Mouse (Mus musculus): ENCODE measurements around the gene Eef1e1. TPM values are rescaled to one million over a fixed set of nuclear protein-coding genes. Genes with fewer than 3 reads are reported as not detected.

Eef1e1 gene
- polyA plus RNA-seq, 1 experiment: 6.1 TPM

GRCm38 (mm10) chr13:38613583-38613982, 45.3 kb downstream of the Eef1e1 start:
- H3K4me1 ChIP-seq (ENCODE audit: control insufficient read depth, insufficient read depth, insufficient read length): no peaks in the 10 kb centered on the region
- H3K36me3 ChIP-seq (ENCODE audit: control insufficient read depth, insufficient read depth, low read length): no peaks in the 10 kb centered on the region; the same call in 1 of the 2 replicates
- no peak overlapping the region for H3K4me3 ChIP-seq (ENCODE audit: extremely low read depth, insufficient read depth, insufficient read length)
- no peak overlapping the region for H3K27ac ChIP-seq (ENCODE audit: insufficient read depth, low read length)
- WGBS: 70% methylated on average over 8 of the region's 8 CpGs
- TF ChIP-seq POLR2A (IDR thresholded peaks at IDR 0.05; ENCODE audit: low read depth, low read length) (no peak), CTCF (IDR thresholded peaks at IDR 0.05; ENCODE audit: extremely low read depth, insufficient read depth, insufficient read length, insufficient replicate concordance) (no peak)
- DNase-seq (ENCODE audit: low read depth in 1 of 2, low spot score in 2 of 2): no peak
- H3K27me3 ChIP-seq (ENCODE audit: control insufficient read depth, insufficient read depth, low read length): no peaks in the 10 kb centered on the region

DNA sequence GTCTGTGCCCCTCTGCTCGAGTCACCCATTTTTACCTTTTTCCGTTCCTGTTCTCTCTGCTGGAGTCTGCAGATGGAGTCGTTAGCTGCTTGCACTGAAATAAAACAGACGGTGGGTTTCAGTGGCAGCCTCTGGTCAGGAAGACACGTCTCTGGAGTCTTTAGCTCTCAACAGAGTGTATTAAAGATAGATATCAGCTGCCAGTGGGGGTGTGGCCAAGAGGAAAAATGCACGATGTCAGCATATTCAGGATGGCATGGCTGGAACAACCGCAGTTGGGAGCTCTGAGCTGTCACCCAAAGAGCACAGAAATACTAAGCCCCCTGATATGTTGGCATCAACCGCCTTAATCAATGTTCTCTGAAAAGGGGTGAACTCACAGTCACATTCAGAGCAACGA, 46.2 kb downstream of the Eef1e1 start:
- no peak overlapping the region for H3K27ac ChIP-seq (ENCODE audit: insufficient read depth, low read length)
- TF ChIP-seq POLR2A (IDR thresholded peaks at IDR 0.05; ENCODE audit: low read depth, low read length): no peak
- no peak for TF ChIP-seq CTCF (IDR thresholded peaks at IDR 0.05; ENCODE audit: extremely low read depth, insufficient read depth, insufficient read length, insufficient replicate concordance)
- no peaks in the 10 kb centered on the region for H3K4me1 ChIP-seq (ENCODE audit: control insufficient read depth, insufficient read depth, insufficient read length)
- 96% methylated on average over 9 of the region's 9 CpGs for WGBS
- no peaks in the 10 kb centered on the region; the same call in 1 of the 2 replicates for H3K36me3 ChIP-seq (ENCODE audit: control insufficient read depth, insufficient read depth, low read length)
- no peaks in the 10 kb centered on the region for H3K27me3 ChIP-seq (ENCODE audit: control insufficient read depth, insufficient read depth, low read length)
- DNase-seq (ENCODE audit: low read depth in 1 of 2, low spot score in 2 of 2): no peak
- no peak overlapping the region for H3K4me3 ChIP-seq (ENCODE audit: extremely low read depth, insufficient read depth, insufficient read length)

- Histone ChIP-seq H3K4me1 (ENCODE audit: control insufficient read depth, insufficient read depth, insufficient read length) (no peaks in the 10 kb centered on the region), H3K27ac (ENCODE audit: insufficient read depth, low read length) (no peak overlapping the region), H3K36me3 (ENCODE audit: control insufficient read depth, insufficient read depth, low read length) (no peaks in the 10 kb centered on the region; the same call in 1 of the 2 replicates), H3K4me3 (ENCODE audit: extremely low read depth, insufficient read depth, insufficient read length) (no peak overlapping the region), H3K27me3 (ENCODE audit: control insufficient read depth, insufficient read depth, low read length) (no peaks in the 10 kb centered on the region)
- 95% methylated on average over 4 of the region's 4 CpGs for WGBS
- DNase-seq (ENCODE audit: low read depth in 1 of 2, low spot score in 2 of 2): no peak
- no peak for TF ChIP-seq POLR2A (IDR thresholded peaks at IDR 0.05; ENCODE audit: low read depth, low read length)
- no peak for TF ChIP-seq CTCF (IDR thresholded peaks at IDR 0.05; ENCODE audit: extremely low read depth, insufficient read depth, insufficient read length, insufficient replicate concordance)
These were observed 46.7 kb downstream of the Eef1e1 start for GRCm38 (mm10) chr13:38612179-38612578.

GRCm38 (mm10) chr13:38610336-38610735, 48.5 kb downstream of the Eef1e1 start:
- Histone ChIP-seq H3K36me3 (ENCODE audit: control insufficient read depth, insufficient read depth, low read length) (no peaks in the 10 kb centered on the region; the same call in 1 of the 2 replicates), H3K4me3 (ENCODE audit: extremely low read depth, insufficient read depth, insufficient read length) (no peak overlapping the region), H3K27ac (ENCODE audit: insufficient read depth, low read length) (no peak overlapping the region), H3K27me3 (ENCODE audit: control insufficient read depth, insufficient read depth, low read length) (no peaks in the 10 kb centered on the region), H3K4me1 (ENCODE audit: control insufficient read depth, insufficient read depth, insufficient read length) (no peaks in the 10 kb centered on the region)
- WGBS: 89% methylated on average over 6 of the region's 6 CpGs
- no peak for DNase-seq (ENCODE audit: low read depth in 1 of 2, low spot score in 2 of 2)
- TF ChIP-seq POLR2A (IDR thresholded peaks at IDR 0.05; ENCODE audit: low read depth, low read length): no peak

- Histone ChIP-seq H3K4me1 (ENCODE audit: control insufficient read depth, insufficient read depth, insufficient read length) (no peaks in the 10 kb centered on the region), H3K36me3 (ENCODE audit: control insufficient read depth, insufficient read depth, low read length) (no peaks in the 10 kb centered on the region; the same call in 1 of the 2 replicates), H3K4me3 (ENCODE audit: extremely low read depth, insufficient read depth, insufficient read length) (no peak overlapping the region), H3K27me3 (ENCODE audit: control insufficient read depth, insufficient read depth, low read length) (no peaks in the 10 kb centered on the region), H3K27ac (ENCODE audit: insufficient read depth, low read length) (no peak overlapping the region)
- TF ChIP-seq POLR2A (IDR thresholded peaks at IDR 0.05; ENCODE audit: low read depth, low read length) (no peak), CTCF (IDR thresholded peaks at IDR 0.05; ENCODE audit: extremely low read depth, insufficient read depth, insufficient read length, insufficient replicate concordance) (no peak)
- no peak for DNase-seq (ENCODE audit: low read depth in 1 of 2, low spot score in 2 of 2)
- 83% methylated on average over 6 of the region's 6 CpGs for WGBS
These were observed 51.7 kb downstream of the Eef1e1 start for GRCm38 (mm10) chr13:38607130-38607529.

- TF ChIP-seq POLR2A (IDR thresholded peaks at IDR 0.05; ENCODE audit: low read depth, low read length): no peak
- TF ChIP-seq CTCF (IDR thresholded peaks at IDR 0.05; ENCODE audit: extremely low read depth, insufficient read depth, insufficient read length, insufficient replicate concordance): no peak
- WGBS: 84% methylated on average over 6 of the region's 6 CpGs
- Histone ChIP-seq H3K4me3 (ENCODE audit: extremely low read depth, insufficient read depth, insufficient read length) (no peak overlapping the region), H3K27me3 (ENCODE audit: control insufficient read depth, insufficient read depth, low read length) (no peaks in the 10 kb centered on the region), H3K27ac (ENCODE audit: insufficient read depth, low read length) (no peak overlapping the region), H3K36me3 (ENCODE audit: control insufficient read depth, insufficient read depth, low read length) (no peaks in the 10 kb centered on the region; the same call in 1 of the 2 replicates), H3K4me1 (ENCODE audit: control insufficient read depth, insufficient read depth, insufficient read length) (no peaks in the 10 kb centered on the region)
- no peak for DNase-seq (ENCODE audit: low read depth in 1 of 2, low spot score in 2 of 2)
These were observed 53.5 kb downstream of the Eef1e1 start for GRCm38 (mm10) chr13:38605353-38605752.

DNA sequence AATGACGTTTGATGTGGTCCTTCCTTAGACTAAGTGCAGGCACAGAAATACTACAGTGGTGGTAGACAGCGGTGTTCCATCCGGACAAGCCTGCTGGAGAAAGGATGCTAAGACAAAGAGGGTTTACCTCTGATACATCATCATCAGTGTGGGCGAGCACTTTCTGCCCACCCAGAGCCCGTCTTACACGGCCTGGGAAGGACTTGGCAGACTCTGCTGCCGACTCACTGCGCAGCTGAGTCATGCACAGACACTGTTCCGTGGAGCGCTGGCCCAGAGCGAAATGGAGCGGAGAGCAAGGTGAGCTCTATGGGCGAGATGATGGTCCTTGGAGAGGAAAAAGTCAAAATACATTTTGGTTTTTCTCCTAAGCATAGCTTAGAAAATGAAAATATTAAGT, 55.9 kb downstream of the Eef1e1 start:
- TF ChIP-seq POLR2A (IDR thresholded peaks at IDR 0.05; ENCODE audit: low read depth, low read length) (no peak), CTCF (IDR thresholded peaks at IDR 0.05; ENCODE audit: extremely low read depth, insufficient read depth, insufficient read length, insufficient replicate concordance) (no peak)
- DNase-seq (ENCODE audit: low read depth in 1 of 2, low spot score in 2 of 2): no peak
- H3K4me1 ChIP-seq (ENCODE audit: control insufficient read depth, insufficient read depth, insufficient read length): no peaks in the 10 kb centered on the region
- H3K27me3 ChIP-seq (ENCODE audit: control insufficient read depth, insufficient read depth, low read length): no peaks in the 10 kb centered on the region
- H3K36me3 ChIP-seq (ENCODE audit: control insufficient read depth, insufficient read depth, low read length): no peaks in the 10 kb centered on the region; the same call in 1 of the 2 replicates
- H3K4me3 ChIP-seq (ENCODE audit: extremely low read depth, insufficient read depth, insufficient read length): no peak overlapping the region
- 93% methylated on average over 13 of the region's 13 CpGs for WGBS
- no peak overlapping the region for H3K27ac ChIP-seq (ENCODE audit: insufficient read depth, low read length)

All from spleen, adult 2 months (tissue).